Mouse (Mus musculus): ENCODE measurements around the gene Pdzk1.

GRCm38 (mm10) chr3:96905592-96905991 is 76.5 kb downstream of the Pdzk1 start:
- TF ChIP-seq CTCF (IDR thresholded peaks at IDR 0.05; ENCODE audit: insufficient read depth, low read depth, low read length) (no peak), POLR2A (IDR thresholded peaks at IDR 0.05; ENCODE audit: insufficient read depth, low read depth, low read length) (no peak)
